Mouse (Mus musculus): ENCODE results near the gene Eme2.

The Eme2 gene

DNA sequence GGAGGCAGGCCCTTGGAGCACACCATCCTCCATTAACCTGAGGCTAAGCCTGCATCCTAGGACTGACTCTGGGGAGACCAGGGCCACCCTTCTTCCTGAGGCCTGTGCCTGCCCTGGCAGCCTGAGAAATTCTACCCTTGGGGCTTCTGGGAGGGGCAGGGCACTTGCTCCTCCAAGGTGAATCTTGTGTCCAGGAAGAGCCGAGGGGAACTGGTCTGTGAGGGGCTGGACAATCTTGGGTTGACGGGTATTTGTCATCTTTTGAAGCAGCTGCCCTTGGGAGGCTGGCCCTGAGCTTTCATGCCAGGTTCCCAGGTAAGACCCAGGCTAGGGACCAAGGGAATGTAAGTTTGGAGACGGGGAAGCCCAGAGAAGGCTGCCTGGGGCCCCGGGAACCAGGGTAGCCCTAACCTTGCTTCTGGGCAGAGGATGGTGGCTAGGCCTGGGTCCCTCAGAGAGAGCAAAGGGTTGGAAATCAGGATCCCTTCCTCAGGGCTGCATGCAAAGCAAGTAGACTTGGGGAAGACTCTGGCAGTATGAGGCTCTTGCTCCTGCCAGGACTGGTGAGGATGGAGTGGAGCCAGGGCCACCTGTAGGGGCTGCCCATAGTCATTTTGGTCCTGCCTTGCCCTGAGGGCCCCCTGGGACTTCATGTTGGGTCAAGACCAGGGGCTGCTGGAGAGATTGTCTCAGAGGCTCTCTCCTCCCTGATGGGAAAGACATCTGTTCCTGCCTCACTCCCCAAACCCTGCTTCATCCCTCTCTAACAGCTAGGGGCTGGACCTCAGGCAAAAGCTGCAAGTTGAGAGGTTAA, 3.4 kb upstream of the Eme2 start:
- in situ Hi-C loops (cut with MboI; ENCODE audit: unreplicated experiment in 2 of 2), result no loop called here

- in situ Hi-C loops (cut with MboI; ENCODE audit: unreplicated experiment in 2 of 2), result no loop called here
These were observed 2.7 kb upstream of the Eme2 start for GRCm38 (mm10) chr17:24897600-24897999.

GRCm38 (mm10) chr17:24896993-24897269, 2.0 kb upstream of the Eme2 start:
- in situ Hi-C loops (cut with MboI; ENCODE audit: unreplicated experiment in 2 of 2), result no loop called here

DNA sequence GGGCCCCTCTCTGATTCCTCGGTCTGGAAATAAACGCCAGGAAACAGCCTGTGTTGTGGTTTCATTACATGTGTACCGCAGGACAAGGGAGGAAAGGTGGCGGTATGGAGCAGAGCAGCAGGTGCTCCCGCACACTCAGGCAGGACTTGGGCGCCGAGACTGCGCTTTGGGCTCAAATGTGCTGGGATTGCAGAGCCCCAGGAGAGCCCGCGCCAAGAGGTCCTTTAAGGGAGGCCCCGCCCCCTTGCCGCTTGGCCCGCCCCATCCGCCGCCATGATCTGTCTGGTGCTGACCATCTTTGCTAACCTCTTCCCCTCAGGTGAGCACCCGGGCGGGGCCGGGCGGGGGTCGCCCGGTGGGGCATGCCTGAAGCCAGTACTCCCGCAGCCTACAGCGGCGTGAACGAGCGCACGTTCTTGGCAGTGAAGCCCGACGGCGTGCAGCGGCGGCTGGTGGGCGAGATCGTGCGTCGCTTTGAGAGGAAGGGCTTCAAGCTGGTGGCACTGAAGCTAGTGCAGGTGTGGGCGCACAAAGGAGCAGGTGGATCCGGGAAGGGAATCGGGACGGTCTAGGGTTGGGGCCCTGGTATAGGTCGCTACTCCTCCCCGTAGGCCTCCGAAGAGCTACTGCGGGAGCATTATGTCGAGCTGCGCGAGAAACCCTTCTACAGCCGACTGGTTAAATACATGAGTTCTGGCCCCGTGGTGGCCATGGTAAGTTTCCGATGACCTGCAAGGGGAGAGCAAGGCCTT, 1.5 kb upstream of the Eme2 start, which contains the start of gene Nme3:
TSS of gene Nme3 (plus strand) at position 260 of the 752 bp plus-strand sequence.
- in situ Hi-C loops (cut with MboI; ENCODE audit: unreplicated experiment in 2 of 2), result no loop called here

- in situ Hi-C loops (cut with MboI; ENCODE audit: unreplicated experiment in 2 of 2), result no loop called here
These were observed 819 bp upstream of the Eme2 start for GRCm38 (mm10) chr17:24895571-24896240.

GRCm38 (mm10) chr17:24894061-24894994, 559 bp downstream of the Eme2 start:
- in situ Hi-C loops (cut with MboI; ENCODE audit: unreplicated experiment in 2 of 2), result no loop called here

DNA sequence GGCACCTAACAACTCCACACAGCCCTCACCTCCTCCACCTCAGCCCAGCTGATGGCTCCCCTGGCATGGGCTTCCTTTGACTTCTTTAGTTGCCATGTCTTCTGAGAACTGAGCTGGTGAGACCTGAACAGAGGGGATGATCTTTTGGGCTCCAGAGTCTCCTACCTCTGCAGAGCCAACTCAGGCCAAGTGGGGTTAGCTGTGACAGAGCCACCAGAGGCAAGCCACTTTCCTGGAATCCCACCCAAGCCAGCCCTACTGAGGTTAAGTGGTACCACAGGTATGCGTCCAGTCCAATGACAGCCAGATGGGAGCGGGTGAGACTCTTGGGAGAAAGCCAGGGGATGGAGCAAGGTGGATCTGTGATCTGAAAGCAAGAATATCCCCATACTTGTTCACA, 1.6 kb downstream of the Eme2 start:
- in situ Hi-C loops (cut with MboI; ENCODE audit: unreplicated experiment in 2 of 2), result no loop called here

GRCm38 (mm10) chr17:24892785-24893184, 2.1 kb downstream of the Eme2 start:
- in situ Hi-C loops (cut with MboI; ENCODE audit: unreplicated experiment in 2 of 2), result no loop called here

- in situ Hi-C loops (cut with MboI; ENCODE audit: unreplicated experiment in 2 of 2), result no loop called here
These were observed 3.6 kb downstream of the Eme2 start for GRCm38 (mm10) chr17:24891321-24891720.

- in situ Hi-C loops (cut with MboI; ENCODE audit: unreplicated experiment in 2 of 2), result no loop called here
These were observed 4.5 kb downstream of the Eme2 start for GRCm38 (mm10) chr17:24890151-24891092.

DNA sequence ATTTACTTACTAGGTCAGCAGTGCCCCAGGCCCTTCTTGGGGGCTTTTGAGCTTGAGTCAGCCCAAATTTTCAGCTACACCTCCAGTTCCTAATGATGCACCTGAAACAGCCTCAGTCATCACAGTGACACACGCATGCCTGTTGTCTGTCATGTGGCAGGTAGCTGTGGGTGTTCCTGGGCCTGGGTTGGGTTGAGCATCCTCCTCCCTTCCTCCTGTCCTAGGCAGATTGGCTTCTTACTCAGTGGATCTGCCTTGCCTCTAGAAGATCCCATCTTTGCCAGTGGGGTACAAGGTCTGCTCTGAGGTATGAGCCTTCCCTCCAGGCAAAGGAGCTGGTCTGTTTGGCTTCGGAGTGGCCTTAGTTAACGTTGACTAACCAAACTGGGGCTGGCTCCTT, 6.0 kb downstream of the Eme2 start:
- in situ Hi-C loops (cut with MboI; ENCODE audit: unreplicated experiment in 2 of 2), result loop anchor here in 1 of 2 experiments (5.0 kb wide), 1 partner anchor 147 kb away; no protein-coding TSS in a partner anchor

DNA sequence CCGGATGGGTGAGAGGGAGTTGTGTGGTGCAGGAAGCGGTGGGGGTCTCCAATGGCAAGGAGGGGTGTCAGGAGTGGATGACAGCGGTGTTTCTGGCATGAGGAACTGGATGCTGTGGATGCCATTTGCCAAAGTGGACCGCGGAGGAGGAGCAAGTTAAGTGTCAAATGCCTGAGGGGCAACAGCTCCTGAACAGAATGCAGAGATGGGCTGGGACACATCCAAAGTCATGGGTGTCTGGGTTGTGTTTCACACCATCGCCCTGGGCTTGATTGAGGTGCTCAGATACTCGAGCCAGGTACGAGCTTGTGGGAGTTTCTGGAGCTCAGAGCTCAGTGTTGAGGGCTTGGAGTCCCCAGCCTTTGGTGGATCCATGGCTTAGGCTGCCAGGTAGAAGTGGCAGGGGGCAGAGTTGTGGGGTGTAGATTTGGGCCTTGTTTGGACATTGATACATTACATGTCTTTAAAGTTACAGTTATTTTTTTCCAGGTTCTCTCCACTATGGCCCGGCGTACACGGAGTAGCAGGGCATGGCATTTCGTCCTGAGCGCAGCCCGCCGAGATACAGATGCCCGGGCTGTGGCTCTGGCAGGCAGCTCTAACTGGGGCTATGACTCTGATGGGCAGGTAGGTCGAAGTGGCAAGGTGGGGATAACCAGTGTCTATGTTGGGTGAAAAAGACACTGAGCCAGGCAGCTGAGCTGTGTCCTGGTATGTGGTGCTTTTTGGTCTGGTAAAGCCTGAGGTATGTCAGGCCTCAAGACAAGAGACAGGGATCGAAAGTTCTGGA, 7.4 kb downstream of the Eme2 start:
- in situ Hi-C loops (cut with MboI; ENCODE audit: unreplicated experiment in 2 of 2), result loop anchor here in 1 of 2 experiments (5.0 kb wide), 1 partner anchor 145 kb away; no protein-coding TSS in a partner anchor

DNA sequence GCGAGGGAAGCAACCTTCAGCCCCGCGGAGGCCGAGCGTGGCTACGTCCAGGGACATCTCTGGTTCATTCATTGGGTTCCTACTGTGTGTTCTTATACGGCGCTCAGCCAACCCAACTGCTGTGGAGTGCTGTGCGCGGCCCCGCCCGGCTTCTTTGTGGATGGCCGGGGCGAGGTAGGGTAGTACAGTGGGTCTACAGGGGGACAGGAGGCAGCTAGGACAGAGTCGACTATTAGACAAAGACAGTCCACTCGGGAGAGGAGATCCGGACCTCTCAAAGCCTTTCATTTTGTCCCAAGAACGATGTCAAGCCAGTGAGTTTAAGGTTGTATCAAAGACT, 8.0 kb downstream of the Eme2 start:
- in situ Hi-C loops (cut with MboI; ENCODE audit: unreplicated experiment in 2 of 2), result loop anchor here in 1 of 2 experiments (5.0 kb wide), 1 partner anchor 145 kb away; no protein-coding TSS in a partner anchor

DNA sequence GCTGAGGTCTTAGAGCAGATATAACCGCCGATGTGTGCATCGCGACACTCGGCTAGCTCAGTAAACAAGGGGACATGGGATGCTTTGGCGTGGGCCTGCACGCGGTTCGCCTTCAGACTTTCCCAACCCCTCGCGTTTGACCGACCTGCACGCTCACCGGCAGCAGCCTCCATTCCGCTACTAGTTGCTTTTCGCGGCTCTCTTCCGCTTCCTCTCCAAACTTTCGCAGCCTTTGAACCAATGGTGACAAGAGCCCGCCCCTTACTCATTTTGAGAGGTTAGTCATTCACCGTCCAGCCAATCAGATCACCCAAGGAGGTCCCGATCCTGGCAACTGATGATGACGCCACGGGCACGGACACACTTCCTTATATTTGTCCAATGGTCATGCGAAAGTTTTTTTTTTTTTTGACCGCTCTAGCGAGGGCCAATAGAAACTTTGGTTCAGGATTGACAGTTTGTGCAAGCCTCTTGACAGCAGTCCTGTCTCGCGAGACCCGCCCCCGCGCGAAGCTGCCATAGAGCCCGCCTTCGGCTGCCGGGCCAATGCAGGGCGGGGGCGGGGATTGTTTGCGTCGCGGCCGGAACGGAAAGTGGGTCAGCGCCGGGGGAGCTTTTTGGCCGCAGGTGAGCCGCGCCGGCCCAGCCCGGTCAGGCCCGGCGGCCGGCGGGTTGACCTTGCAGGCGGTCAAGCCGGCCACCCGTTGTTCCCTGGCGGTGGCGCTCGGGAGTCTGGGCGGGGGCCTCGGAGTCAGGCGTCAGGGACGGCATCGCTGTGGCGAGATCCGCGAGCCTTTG, 8.6 kb downstream of the Eme2 start, which contains the start of the genes Nubp2 and Spsb3:
TSS of gene Nubp2 (minus strand) at position 216 of the 798 bp plus-strand sequence.
TSS of gene Spsb3 (plus strand) at position 510 of the 798 bp plus-strand sequence.
- in situ Hi-C loops (cut with MboI; ENCODE audit: unreplicated experiment in 2 of 2), result loop anchor here in 1 of 2 experiments (5.0 kb wide), 1 partner anchor 144 kb away; no protein-coding TSS in a partner anchor

GRCm38 (mm10) chr17:24885356-24886133, 9.3 kb downstream of the Eme2 start:
- in situ Hi-C loops (cut with MboI; ENCODE audit: unreplicated experiment in 2 of 2), result loop anchor here in 1 of 2 experiments (5.0 kb wide), 1 partner anchor 143 kb away; no protein-coding TSS in a partner anchor

- in situ Hi-C loops (cut with MboI; ENCODE audit: unreplicated experiment in 2 of 2), result loop anchor here in 1 of 2 experiments (5.0 kb wide), 1 partner anchor 137 kb away; no protein-coding TSS in a partner anchor
These were observed 10.5 kb downstream of the Eme2 start for GRCm38 (mm10) chr17:24884391-24884790.

Data from v-Abl transformed pro-B cells (cell line).